ENCODE assay signal across 21 mouse cellular contexts in genomic region chr2:109923945-109924344, GRCm38 (mm10).
"Had no signal": no experiment of that assay in that cellular context is flagged by ENCODE, and none has a peak within 500 bp of the region (broad histone marks: within the 10 kb centered on the region; RNA-seq: fewer than 3 reads in every experiment).

No protein-coding gene starts in this region.

- H3K36me3 ChIP-seq: lung, embryonic 15.5 days; neural tube, embryonic 13.5 days; neural tube, embryonic 15.5 days; stomach, embryonic 15.5 days had no signal

- H3K27me3 ChIP-seq: midbrain, embryonic 12.5 days; neural tube, embryonic 13.5 days; neural tube, embryonic 15.5 days; stomach, embryonic 15.5 days had no signal

- H3K9ac ChIP-seq: liver, postnatal 0 days; lung, embryonic 15.5 days; midbrain, embryonic 12.5 days; neural tube, embryonic 13.5 days; neural tube, embryonic 15.5 days; stomach, embryonic 15.5 days had no signal

- H3K4me3 ChIP-seq: lung, embryonic 15.5 days; megakaryocyte, embryonic 14.5 days; midbrain, embryonic 10.5 days; midbrain, embryonic 12.5 days; myocyte; neural tube, embryonic 13.5 days; neural tube, embryonic 15.5 days; stomach, embryonic 15.5 days had no signal

- DNase-seq: liver, postnatal 0 days; lung, adult 2 months; lung, postnatal 14 days; lung, postnatal 36 days; midbrain, embryonic 14.5 days; right cerebral cortex, postnatal 14 days; thymus, adult 2 months; thymus, postnatal 25 days; thymus, postnatal 4 days had no signal

- H3K9me3 ChIP-seq: lung, embryonic 15.5 days; megakaryocyte, embryonic 14.5 days; midbrain, embryonic 10.5 days; midbrain, embryonic 12.5 days; neural tube, embryonic 13.5 days; neural tube, embryonic 15.5 days; stomach, embryonic 15.5 days had no signal

- H3K27ac ChIP-seq: lung, embryonic 15.5 days; macrophage; midbrain, embryonic 10.5 days; midbrain, embryonic 12.5 days; neural tube, embryonic 13.5 days; neural tube, embryonic 15.5 days; stomach, embryonic 15.5 days; stomach, postnatal 0 days had no signal

- ATAC-seq: liver, postnatal 0 days; lung, postnatal 0 days; midbrain, embryonic 16.5 days had no signal

- H3K4me2 ChIP-seq: lung, embryonic 15.5 days; midbrain, embryonic 12.5 days; neural tube, embryonic 13.5 days; neural tube, embryonic 15.5 days; stomach, embryonic 15.5 days had no signal
